Comparison of ENCODE assay signal across 21 mouse cellular contexts in genomic region chr13:43938611-43939010, GRCm38 (mm10).
DNase-seq lines count a peak whose midpoint lies in the region; ATAC-seq lines count a peak whose summit lies in the region.
"Had no signal": no experiment of that assay in that cellular context is flagged by ENCODE, and none has a peak within 500 bp of the region (broad histone marks: within the 10 kb centered on the region; RNA-seq: fewer than 3 reads in every experiment).

No protein-coding gene starts in this region.

- H3K27ac ChIP-seq in forebrain, embryonic 10.5 days, result peak overlapping the region; percentile 71
- H3K27ac ChIP-seq in forebrain, embryonic 14.5 days (ENCODE audit: low read depth, low read length), result no peak overlapping the region
- H3K27ac ChIP-seq: embryonic facial prominence, embryonic 10.5 days; embryonic facial prominence, embryonic 12.5 days; forebrain, embryonic 12.5 days; forebrain, embryonic 15.5 days had no signal

- H3K4me1 ChIP-seq in forebrain, embryonic 10.5 days, result peaks cover 49% of the 10 kb centered on the region
- peaks cover 15% of the 10 kb centered on the region for H3K4me1 ChIP-seq in forebrain, embryonic 14.5 days (ENCODE audit: control insufficient read depth, insufficient read depth, low read length)

- H3K27me3 ChIP-seq in forebrain, embryonic 10.5 days (ENCODE audit: poor library complexity, severe bottlenecking), result peaks cover 14% of the 10 kb centered on the region
- H3K27me3 ChIP-seq in forebrain, embryonic 14.5 days (replicated peaks; ENCODE audit: control insufficient read depth, insufficient read depth, low read length), result no peaks in the 10 kb centered on the region
- H3K27me3 ChIP-seq: embryonic facial prominence, embryonic 12.5 days; forebrain, embryonic 15.5 days; Patski had no signal

- H3K4me2 ChIP-seq in forebrain, embryonic 14.5 days (ENCODE audit: low read length), result no peak overlapping the region
- H3K4me2 ChIP-seq: embryonic facial prominence, embryonic 12.5 days; forebrain, embryonic 12.5 days; forebrain, embryonic 15.5 days had no signal

- no peak for ATAC-seq in forebrain, embryonic 14.5 days
- ATAC-seq: activated CD4-positive, CD25-positive, alpha-beta regulatory T cell, adult 4 months; Patski had no signal

- H3K9me3 ChIP-seq in forebrain, embryonic 10.5 days, result peaks cover 9% of the 10 kb centered on the region; the same call in 1 of the 2 replicates
- H3K9me3 ChIP-seq in forebrain, embryonic 14.5 days (replicated peaks; ENCODE audit: control insufficient read depth, low read length), result no peaks in the 10 kb centered on the region
- H3K9me3 ChIP-seq: embryonic facial prominence, embryonic 12.5 days; forebrain, embryonic 15.5 days; G1E had no signal

- DNase-seq in forebrain, embryonic 10.5 days (ENCODE audit: extremely low spot score, low spot score), result no peak
- DNase-seq in forebrain, embryonic 14.5 days (ENCODE audit: low spot score), result no peak
- DNase-seq in R1 (ENCODE audit: low read depth, low spot score), result peak; percentile 67
- no peak for DNase-seq in layer of hippocampus, postnatal 14 days (ENCODE audit: low spot score in 2 of 2)
- DNase-seq in frontal cortex, postnatal 14 days (ENCODE audit: low spot score in 2 of 2), result no peak
- DNase-seq: adrenal gland, adult 8-10 months; adrenal gland, postnatal 14 days; adrenal gland, postnatal 36 days; cerebellum, adult 11-12 months; cerebellum, adult 2 months; cerebellum, adult 9-10 months; cerebellum, postnatal 10 days; cerebellum, postnatal 25 days had no signal

- WGBS in forebrain, embryonic 10.5 days, result 82% methylated on average over 7 of the region's 7 CpGs
- 50% methylated on average over 7 of the region's 7 CpGs for WGBS in forebrain, embryonic 14.5 days

- H3K36me3 ChIP-seq in forebrain, embryonic 10.5 days (replicated peaks), result no peaks in the 10 kb centered on the region
- H3K36me3 ChIP-seq in forebrain, embryonic 14.5 days (ENCODE audit: control insufficient read depth, insufficient read depth, low read length), result no peaks in the 10 kb centered on the region
- H3K36me3 ChIP-seq: embryonic facial prominence, embryonic 10.5 days; embryonic facial prominence, embryonic 12.5 days; forebrain, embryonic 12.5 days; forebrain, embryonic 15.5 days; G1E had no signal

- H3K9ac ChIP-seq in forebrain, embryonic 14.5 days (ENCODE audit: low read length), result no peak overlapping the region
- H3K9ac ChIP-seq: embryonic facial prominence, embryonic 12.5 days; forebrain, embryonic 12.5 days; forebrain, embryonic 15.5 days; forebrain, postnatal 0 days had no signal

- H3K4me3 ChIP-seq in forebrain, embryonic 10.5 days, result no peak overlapping the region
- no peak overlapping the region for H3K4me3 ChIP-seq in forebrain, embryonic 14.5 days (ENCODE audit: low read depth, low read length)
- H3K4me3 ChIP-seq: embryonic facial prominence, embryonic 10.5 days; embryonic facial prominence, embryonic 12.5 days; forebrain, embryonic 12.5 days; forebrain, embryonic 15.5 days had no signal
